Mouse (Mus musculus) frontal cortex, postnatal 36 days (tissue): ENCODE results near the gene Hist2h3b.
"Not testable (repeated sequence)": the region's sequence is repeated elsewhere in the genome, so short reads cannot be mapped to it uniquely, and the experiment has no call there.

Experiments
- DNase-seq, 2 experiments: peaks; one replicate each; pipeline ENCODE4 v3.0.0; 2022; ENCODE audit warnings: low spot score in 2 of 2

Hist2h3b gene

DNA sequence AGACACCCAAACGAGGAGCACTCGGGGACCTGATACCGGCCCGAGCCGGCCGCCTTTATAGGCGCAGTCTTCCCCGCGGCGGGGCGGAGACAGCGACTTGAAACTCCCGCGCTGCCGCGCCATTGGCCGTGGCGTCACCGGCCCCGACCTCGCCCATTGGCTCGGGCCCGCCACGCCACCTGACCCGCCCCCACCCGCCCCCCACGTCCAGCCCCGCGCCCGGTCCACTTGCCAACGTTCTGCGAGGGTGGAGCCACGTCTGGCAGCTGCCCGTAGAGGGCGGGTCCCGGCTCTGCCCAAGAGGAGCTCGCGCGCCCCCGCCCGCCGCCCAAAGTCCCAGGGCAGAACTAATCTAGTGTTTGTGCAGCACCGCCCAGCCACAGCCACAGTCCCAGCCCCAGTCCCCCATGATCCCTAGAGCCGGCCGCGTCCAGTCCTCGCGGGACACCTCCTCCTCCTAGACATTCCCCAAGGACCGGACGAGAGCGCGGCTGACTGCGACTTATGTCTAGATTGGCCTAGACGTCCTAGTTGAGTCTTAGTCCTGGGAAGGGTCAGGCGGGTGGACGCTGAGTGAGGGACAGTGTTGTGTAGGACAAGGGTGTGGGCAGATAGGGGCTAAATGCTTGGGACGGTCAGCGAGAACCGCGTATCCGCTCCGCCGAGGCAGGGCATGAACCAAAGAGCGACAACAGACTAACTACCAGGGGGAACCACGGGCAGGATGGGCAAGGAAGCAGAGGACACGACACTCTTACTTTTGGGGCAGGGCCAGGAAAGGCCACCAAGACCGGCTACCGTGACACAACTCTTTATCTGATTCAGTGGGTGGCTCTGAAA lies 29.3 kb upstream of the Hist2h3b start, which contains the start of gene Hist2h3c2:
Gene Hist2h3c2 (minus strand): TSS at position 174 of the 840 bp plus-strand sequence.
- not testable (repeated sequence) for DNase-seq

DNA sequence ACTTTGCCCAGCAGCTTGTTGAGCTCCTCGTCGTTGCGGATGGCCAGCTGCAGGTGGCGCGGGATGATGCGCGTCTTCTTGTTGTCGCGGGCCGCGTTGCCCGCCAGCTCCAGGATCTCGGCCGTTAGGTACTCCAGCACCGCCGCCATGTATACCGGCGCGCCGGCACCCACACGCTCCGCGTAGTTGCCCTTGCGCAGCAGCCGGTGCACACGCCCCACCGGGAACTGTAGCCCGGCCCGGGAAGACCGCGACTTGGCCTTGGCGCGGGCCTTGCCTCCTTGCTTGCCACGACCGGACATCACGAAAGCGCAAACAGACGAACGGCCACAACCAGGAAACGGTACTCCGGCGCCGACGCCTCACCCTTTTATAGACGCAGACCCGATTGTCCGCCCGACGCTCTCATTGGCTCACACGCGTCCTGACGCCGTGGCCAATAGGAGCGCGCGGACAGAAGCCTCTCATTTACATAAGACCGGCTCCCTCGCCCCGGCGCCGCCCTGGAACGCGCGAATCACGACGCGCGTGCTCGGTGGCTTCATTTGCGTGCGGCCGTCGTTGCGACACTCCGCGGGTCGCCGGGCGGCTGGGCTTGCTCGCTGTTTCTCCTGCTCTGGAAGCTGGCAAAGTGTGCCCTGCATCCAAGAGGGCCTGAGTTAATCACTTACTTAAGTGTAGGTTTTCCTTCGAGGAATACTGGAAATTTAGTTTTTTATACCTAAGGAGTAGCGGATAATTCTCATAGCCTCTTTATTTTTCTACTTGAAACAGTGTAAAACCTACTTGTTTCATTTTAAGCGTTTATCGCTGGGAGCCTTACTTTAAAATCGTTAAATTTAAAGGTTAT lies 28.3 kb upstream of the Hist2h3b start, which contains the start of gene Hist2h2aa2:
Gene Hist2h2aa2 (minus strand): TSS at position 328 of the 850 bp plus-strand sequence.
- DNase-seq: peak; percentile 98

DNA sequence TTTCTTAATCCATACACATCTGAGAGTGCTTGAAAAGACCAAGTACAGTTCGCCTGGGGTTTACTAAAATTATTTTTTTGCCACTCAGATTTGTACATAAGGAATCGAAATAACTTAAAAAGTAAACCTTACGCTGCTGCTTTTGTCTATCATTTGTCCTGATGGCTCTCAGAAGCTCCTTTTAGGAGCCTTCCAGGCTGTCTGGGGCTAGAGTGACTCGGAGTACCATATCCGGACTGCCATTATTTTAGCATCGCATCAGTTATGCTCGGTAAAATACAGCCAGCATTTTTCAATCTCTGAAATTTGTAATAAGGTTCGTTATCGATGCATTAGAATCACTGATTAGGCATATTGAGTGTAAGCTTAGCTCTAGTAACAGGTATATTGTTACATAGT lies 27.7 kb upstream of the Hist2h3b start:
- no peak for DNase-seq

DNA sequence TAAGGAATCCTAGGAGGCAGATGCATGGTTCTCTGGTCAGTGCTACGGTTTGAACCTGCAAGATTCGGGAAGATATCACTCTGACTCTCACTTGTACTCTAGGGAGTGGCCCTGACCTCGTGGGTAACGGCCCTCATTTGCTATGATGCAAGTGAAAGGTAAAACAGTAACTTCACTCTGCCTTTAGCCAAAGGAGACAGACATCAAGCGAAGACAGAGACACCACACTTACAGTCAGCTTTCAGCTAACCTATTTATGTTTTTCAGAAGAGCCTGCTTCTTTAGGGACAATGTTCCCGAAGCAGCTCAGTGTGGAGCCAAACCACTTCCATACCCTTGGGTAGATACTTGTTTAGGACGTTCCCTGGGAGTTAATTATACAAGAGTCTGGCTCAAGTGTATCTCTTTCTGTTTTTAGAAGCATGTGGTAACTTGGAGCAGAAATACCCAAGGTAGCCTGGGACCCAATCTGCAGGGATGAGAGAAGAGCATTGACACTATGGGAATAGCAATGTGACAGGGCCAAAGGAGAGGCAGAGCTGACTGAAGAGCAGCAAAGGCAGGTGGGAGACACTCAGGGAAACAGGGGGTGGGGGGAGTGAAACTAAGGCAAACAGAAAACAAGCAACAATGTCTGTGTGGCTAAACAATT lies 24.4 kb upstream of the Hist2h3b start:
- no peak for DNase-seq

DNA sequence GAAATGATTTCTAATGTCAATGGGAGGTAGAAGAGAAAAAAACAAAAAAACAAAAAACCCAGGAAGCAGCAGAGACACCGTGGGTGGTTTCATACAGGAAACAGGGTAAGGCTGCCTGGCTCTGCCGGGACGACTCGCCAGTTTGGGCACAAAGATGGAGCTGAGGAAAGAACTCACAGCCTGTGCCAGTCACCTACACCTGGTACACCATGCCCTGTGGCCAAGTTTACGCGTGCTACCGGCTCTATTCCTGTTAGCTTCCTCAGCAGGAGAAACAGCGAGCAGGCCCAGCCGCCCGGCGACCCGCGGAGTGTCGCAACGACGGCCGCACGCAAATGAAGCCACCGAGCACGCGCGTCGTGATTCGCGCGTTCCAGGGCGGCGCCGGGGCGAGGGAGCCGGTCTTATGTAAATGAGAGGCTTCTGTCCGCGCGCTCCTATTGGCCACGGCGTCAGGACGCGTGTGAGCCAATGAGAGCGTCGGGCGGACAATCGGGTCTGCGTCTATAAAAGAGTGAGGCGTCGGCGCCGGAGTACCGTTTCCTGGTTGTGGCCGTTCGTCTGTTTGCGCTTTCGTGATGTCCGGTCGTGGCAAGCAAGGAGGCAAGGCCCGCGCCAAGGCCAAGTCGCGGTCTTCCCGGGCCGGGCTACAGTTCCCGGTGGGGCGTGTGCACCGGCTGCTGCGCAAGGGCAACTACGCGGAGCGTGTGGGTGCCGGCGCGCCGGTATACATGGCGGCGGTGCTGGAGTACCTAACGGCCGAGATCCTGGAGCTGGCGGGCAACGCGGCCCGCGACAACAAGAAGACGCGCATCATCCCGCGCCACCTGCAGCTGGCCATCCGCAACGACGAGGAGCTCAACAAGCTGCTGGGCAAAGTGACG lies 23.2 kb upstream of the Hist2h3b start, which contains the start of gene Hist2h2aa1:
Gene Hist2h2aa1 (plus strand): TSS at position 495 of the 884 bp plus-strand sequence.
- peak; percentile 88 to 91 for DNase-seq

DNA sequence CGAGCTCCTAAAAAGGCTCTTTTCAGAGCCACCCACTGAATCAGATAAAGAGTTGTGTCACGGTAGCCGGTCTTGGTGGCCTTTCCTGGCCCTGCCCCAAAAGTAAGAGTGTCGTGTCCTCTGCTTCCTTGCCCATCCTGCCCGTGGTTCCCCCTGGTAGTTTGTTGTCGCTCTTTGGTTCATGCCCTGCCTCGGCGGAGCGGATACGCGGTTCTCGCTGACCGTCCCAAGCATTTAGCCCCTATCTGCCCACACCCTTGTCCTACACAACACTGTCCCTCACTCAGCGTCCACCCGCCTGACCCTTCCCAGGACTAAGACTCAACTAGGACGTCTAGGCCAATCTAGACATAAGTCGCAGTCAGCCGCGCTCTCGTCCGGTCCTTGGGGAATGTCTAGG lies 22.4 kb upstream of the Hist2h3b start:
- not testable (repeated sequence) for DNase-seq

DNA sequence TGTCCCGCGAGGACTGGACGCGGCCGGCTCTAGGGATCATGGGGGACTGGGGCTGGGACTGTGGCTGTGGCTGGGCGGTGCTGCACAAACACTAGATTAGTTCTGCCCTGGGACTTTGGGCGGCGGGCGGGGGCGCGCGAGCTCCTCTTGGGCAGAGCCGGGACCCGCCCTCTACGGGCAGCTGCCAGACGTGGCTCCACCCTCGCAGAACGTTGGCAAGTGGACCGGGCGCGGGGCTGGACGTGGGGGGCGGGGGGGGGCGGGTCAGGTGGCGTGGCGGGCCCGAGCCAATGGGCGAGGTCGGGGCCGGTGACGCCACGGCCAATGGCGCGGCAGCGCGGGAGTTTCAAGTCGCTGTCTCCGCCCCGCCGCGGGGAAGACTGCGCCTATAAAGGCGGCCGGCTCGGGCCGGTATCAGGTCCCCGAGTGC lies 22.0 kb upstream of the Hist2h3b start, which contains the start of gene Hist2h3c1:
Gene Hist2h3c1 (plus strand): TSS at position 259 of the 430 bp plus-strand sequence.
- DNase-seq: not testable (repeated sequence)

DNA sequence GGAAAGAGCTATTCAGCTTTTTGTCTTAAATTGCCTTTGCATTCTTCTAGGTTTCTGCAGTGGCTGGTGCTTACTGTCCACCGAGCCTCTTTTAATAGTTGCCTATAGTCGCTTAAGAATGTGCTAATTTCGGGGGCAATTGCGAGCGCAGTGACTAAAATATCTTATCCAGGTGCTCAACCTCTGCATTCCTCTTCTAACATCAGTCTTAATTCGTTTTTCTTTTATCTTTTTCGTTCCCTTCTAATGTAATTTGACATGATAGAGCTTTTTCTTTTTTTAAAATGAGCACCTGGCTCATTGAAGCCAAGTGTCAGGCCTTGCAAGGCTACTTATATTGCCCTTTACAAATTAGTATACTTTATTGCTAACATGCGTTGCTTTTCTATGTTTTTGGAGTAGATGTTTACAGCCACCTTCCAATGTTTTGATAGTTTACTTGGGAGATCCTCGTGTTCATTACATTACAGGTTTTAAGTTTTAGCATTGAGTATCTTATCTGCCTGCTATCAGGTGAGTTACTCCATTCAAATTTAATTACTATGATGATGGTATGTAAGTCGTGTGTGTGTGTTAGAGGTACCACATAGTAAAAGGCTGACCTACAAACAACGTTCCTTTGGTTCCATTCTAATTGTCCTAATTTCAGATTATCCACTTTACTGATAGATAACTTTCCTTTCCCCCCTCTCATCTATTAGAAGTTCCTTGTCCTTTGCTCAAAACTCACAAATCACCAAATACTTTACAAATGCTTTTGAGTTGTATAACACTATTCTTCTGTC lies 20.9 kb upstream of the Hist2h3b start:
- DNase-seq: no peak

DNA sequence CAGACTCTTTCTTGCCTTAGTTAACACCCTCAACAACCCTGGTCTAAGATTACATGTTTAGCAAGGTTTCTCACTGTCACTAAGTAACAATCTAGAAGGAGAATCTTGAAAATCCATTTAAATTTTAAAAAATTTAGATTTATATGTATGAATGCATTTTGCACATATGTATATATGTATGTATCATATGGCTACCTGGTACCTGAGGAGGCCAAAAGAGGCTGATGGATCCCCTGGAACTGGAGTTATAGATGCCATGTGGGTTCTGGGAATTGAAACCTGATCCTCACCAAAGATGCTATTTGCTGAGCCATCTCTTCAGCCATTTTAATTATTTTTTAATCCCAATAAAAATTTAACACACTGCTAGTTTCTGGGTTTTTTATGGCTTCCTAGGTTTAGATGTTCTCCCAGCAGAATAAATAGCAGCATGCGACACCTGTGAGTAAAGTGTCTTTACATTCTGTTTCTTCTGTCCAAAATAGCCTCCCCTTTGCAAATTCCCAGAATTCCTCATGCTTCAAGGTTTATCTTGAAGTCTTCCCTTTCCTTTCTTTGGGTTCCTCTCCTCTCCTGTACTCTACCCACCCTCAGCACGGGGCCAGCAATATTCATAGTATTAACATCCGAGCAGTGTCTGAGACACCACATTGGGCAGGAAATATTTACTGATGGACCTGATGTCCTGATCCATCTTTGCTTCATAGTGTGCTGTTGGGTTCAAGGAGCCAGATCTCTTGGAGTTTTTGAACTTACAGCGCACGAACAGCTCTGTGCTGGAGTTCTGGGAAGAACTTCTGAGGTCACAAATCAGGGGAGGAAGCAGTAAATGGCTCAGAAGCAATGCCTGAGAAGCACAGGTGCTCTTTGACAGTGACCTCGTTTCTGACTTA lies 20.1 kb upstream of the Hist2h3b start:
- DNase-seq: no peak

DNA sequence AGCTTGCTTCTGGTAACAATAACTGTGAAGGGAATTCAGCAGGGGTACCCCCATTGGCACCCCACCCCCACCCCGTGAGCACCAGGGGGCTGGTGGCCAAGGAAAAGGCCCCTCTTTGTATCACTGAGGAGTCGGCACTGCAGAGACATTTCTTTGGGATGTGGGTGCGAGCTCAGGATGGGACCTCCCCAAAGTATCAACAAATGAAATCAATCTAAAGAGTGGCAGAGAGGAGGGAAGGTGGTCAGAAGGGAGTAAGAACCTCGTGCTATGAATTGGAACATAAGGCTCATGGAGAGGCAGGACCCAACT lies 19.5 kb upstream of the Hist2h3b start:
- no peak for DNase-seq

DNA sequence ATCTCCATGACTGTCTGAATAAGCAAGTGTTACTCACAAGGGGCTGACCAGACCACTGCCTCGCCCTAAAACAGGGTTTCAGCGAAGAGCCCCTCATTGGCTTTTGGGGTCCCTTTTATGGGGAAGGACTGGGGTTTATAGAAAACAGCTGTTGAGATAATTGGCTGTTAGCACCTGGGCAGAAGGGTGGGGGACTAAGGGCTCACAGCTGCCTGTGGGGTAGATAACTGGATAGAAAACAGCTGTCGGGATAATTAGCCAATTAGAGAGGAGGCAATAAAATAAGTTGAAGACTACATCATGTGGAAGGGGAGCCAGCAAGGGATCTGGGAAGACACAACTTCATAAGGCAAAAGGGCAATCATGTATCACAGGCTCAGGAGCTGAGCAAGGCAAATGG lies 17.6 kb upstream of the Hist2h3b start:
- no peak for DNase-seq

DNA sequence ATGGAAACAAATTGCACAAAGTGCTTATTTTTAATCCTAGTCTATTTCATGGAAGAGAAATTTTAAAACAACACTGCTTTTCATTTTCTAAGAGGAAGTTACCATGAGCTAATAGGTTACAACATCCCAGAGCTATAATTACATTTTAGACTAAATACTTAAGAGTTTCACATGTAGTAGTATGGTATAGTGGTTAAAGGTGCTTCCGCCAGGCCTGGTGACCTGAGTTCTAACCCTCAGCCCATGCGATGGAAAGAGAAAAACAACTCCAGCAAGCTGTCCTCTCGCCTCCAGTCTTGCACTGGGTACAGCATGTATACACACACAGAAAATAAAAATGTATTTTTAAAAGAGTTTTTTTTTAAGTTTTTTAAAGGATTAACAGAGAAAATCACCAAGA lies 16.7 kb upstream of the Hist2h3b start:
- no peak for DNase-seq

DNA sequence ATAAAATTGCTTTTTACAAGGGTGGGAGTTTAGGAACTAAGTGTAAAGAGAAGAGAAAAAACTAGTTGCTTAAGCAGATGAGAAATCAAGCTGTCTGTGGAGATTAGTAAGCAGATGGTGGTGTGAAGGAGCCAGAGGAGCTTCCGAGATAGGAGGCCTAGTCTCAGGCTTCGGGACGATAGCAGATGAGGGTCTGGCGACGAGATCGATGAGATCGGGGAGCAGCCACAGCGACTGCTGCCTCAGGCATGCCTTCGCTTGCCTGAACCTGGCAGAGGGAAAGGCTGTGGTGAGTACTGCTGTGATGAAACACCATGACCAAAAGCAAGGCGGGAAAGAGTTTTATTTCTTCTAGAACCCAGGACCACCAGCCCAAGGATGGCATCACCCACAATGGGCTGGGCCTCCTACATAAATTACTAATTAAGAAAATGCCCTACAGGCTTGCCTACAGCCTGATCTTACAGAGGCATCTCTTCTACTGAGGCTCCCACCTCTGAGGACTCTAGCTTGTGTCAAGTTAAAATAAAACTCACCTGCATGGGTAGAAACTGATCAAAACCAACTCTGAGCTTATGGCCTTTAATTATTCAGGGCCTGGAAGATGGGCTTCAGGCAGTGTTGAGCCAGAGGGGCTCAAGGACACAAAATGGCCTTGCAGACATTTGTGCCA lies 13.6 kb upstream of the Hist2h3b start:
- DNase-seq: no peak

DNA sequence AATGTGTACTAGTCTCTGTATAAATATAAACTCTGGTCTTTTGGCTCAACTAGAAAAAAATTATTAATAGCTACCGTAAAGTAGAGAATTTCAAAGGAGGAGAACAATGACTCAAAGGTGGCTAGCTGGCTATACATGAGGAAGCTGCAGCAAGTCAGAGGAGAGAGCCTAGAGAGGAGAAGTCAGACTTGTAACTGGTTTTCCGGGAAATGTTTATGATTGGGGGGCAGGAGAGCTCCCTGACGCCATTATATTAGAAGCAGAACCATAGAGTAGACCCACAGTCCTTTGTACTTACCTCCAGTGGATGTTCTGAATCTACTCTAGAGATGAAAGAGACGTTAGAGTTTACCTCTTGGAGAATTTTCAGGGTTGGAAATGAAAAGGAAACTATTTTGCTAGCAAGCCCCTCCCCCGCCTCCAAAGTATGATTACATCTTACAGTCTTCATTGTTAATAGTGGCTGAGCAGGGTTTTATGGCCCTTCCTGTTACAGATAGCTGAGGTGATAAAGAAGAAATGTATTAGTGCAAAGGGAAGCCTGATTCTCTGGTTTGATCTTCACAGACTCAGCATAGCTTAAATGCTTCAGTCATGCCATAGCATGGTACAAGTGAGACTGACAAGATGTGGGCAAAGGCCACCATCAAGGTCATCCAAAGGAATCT lies 12.4 kb upstream of the Hist2h3b start:
- DNase-seq: no peak

DNA sequence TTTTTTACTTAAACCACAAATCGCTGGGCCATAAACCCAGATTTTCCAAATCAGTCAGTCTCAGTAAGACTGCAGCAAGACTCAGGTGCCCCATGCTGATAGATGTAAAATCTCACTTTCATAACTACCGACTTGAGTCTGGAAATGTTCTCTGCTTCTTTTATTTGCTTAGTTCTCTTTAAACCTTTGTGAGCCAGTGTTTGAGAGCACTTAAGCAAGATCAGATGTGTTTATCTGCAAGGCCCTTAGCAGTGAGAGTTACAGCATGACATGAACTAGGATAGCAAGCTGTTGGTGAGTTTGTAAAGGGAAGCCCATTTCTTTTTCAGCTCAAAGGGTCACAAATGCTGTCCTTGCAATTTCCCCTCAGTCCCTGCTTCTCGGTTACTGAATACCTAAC lies 11.3 kb upstream of the Hist2h3b start:
- DNase-seq: no peak

DNA sequence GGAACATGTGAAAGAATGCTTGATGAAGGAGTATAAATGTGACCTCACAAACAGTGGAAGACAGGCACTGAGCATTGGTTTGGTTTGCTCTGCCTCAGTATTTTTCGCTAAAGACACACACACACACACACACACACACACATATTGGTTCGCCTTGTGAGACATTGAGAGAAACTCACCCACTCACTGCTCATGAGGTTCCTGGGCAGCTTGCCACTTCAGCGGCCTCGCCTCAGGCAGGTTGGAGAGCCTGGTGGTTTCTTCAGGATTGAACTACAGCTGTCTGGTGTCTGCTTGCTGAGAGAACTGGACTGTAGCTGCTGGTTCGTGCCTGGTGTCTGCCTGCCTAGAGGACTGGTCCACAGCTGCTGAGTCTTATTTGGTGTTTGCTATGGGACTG lies 8.2 kb upstream of the Hist2h3b start:
- peak in 1 of 2 experiments; percentile 45 for DNase-seq

DNA sequence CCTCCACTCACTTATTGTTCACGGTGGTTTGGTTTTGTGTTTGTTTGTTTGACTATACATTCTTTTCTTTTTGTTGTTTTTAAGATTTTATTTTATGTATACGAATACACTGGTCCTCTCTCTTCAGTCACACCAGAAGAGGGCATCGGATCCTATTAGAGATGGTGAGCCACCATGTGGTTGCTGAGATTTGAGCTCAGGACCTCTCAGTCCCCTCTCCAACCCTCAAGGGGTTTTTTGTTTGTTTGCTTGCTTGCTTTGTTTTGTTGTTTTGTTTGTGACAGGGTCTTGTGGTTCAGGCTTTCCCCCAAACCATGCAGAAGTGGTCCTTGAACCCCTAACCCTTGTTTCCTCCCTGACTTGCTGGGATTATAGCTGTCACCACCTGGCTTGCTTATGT lies 6.8 kb upstream of the Hist2h3b start:
- no peak for DNase-seq
